Mouse (Mus musculus) liver, postnatal 0 days (tissue): Measurements from ENCODE around the gene Fgf9. TPM values are rescaled to one million over a fixed set of nuclear protein-coding genes. Genes with fewer than 3 reads are reported as not detected.

Source experiments
- ATAC-seq: fragments of 200-750 bp; cut with Nextera tagmentation; 2 replicates; pipeline ENCODE4 v1.8.0; 2017; ENCODE audit warnings: mild to moderate bottlenecking, moderate library complexity
- DNase-seq: peaks from one replicate; pipeline ENCODE4 v3.0.0-alpha.2; 2016
- H3K27ac ChIP-seq: fragments of 300-500 bp; sonication (generic); 2 replicates; pipeline ENCODE4 v1.5.1; 2014; ENCODE audit warnings: antibody characterized with exemption, moderate library complexity, mild to moderate bottlenecking, low read depth
- H3K27me3 ChIP-seq: fragments of 300-500 bp; sonication (generic); 2 replicates; pipeline ENCODE4 v1.6.1; 2014; ENCODE audit warnings: low read length, control low read depth, mixed read lengths; ENCODE audit not compliant: insufficient read depth
- H3K36me3 ChIP-seq: fragments of 300-500 bp; sonication (generic); replicated peaks from 2 replicates; pipeline ENCODE4 v1.6.1; 2014; ENCODE audit warnings: mild to moderate bottlenecking, control low read depth, low read length, moderate library complexity, mixed read lengths; ENCODE audit not compliant: insufficient read depth
- H3K4me1 ChIP-seq: fragments of 300-500 bp; sonication (generic); 2 replicates; pipeline ENCODE4 v1.6.1; 2014; ENCODE audit warnings: antibody characterized with exemption, mild to moderate bottlenecking, control low read depth; ENCODE audit not compliant: insufficient read depth
- H3K4me2 ChIP-seq: fragments of 300-500 bp; sonication (generic); 2 replicates; pipeline ENCODE4 v1.6.1; 2014; ENCODE audit warnings: low read depth, mild to moderate bottlenecking, low read length, moderate library complexity, mixed read lengths
- H3K4me3 ChIP-seq: fragments of 300-500 bp; sonication (generic); 2 replicates; pipeline ENCODE4 v1.5.1; 2014; ENCODE audit warnings: low read depth, low read length
- H3K9ac ChIP-seq: fragments of 300-500 bp; sonication (generic); replicated peaks from 2 replicates; pipeline ENCODE4 v1.6.1; 2014; ENCODE audit warnings: mild to moderate bottlenecking, moderate library complexity
- H3K9me3 ChIP-seq: fragments of 300-500 bp; sonication (generic); 2 replicates; pipeline ENCODE4 v1.6.1; 2016; ENCODE audit warnings: mild to moderate bottlenecking, control low read depth, low read length, mixed read lengths
- CTCF ChIP-seq: sonication (generic); IDR thresholded peaks from 2 replicates; pipeline ENCODE4 v1.5.1; 2016; ENCODE audit warnings: antibody characterized with exemption, low read depth
- EP300 ChIP-seq: IDR thresholded peaks from 2 replicates; pipeline ENCODE4 v1.6.1; 2016; ENCODE audit warnings: antibody characterized with exemption, low read depth, mild to moderate bottlenecking
- WGBS: fragments of 180-500 bp; shearing (Covaris S2); extraction: QIAGEN DNeasy Blood & Tissue Kit; methylation state at CpG from one replicate; pipeline ENCODE4 v1.1.7; 2014; ENCODE audit not compliant: insufficient replicate concordance; 5-methylcytosine and 5-hydroxymethylcytosine counted together
- polyA plus RNA-seq: library from polyadenylated mRNA; unstranded; fragments of >200 nt; fragmentation: Nextera tagmentation; extraction: Ambion mirVana; gene quantifications from 2 replicates; pipeline ENCODE4 v1.2.1, GENCODE M21; 2015

Fgf9 gene
- polyA plus RNA-seq, 1 experiment from 2014 or later = 0.20 TPM

DNA sequence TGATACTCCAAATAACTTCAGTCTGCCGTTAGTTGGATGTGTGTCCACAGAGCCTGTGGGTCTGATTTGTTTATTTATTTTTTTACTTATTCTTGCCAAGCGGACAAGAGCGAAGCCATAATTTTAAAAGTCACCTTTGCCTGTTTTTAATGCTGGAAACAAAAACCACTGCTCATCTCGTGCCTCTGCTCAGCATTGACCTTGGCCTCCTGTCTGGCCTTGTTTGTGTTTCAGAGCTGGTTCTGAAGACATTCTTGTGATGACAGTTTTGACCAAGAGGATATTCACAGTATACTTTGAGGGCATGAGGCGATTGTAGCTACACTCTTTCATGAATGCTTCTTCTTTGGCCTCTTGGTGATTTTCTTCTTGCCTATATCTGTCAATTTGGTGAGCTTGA lies 35.2 kb downstream of the Fgf9 start:
- no peak for ATAC-seq
- Histone ChIP-seq H3K9me3 (no peaks in the 10 kb centered on the region), H3K27ac (no peak overlapping the region), H3K4me3 (no peak overlapping the region), H3K9ac (no peak overlapping the region), H3K27me3 (no peaks in the 10 kb centered on the region), H3K36me3 (no peaks in the 10 kb centered on the region), H3K4me2 (no peak overlapping the region), H3K4me1 (no peaks in the 10 kb centered on the region)
- WGBS = 73% methylated on average over 5 of the region's 5 CpGs
- no peak for TF ChIP-seq CTCF
- no peak for DNase-seq

DNA sequence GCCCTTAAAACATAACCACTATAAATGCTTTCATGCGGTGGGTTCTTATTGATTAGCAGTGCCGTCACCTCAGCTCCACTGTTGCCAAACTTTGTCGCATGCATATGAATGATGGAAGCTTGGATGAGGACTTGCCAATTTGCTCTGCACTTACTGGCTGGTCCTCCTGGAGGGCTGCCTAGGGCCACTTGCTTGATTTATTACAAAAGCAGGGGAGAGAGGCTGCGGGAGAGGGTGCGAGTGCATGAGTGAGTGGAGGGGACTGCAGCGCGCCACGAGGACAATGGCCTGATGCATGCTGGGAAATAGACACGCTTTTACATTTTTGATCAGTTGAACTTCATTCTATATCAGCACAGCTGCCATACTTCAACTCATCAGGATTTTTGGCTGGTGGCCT lies 39.3 kb downstream of the Fgf9 start:
- Histone ChIP-seq H3K4me3 (no peak overlapping the region), H3K4me2 (no peak overlapping the region), H3K4me1 (no peaks in the 10 kb centered on the region), H3K27ac (no peak overlapping the region), H3K9me3 (no peaks in the 10 kb centered on the region), H3K36me3 (no peaks in the 10 kb centered on the region), H3K27me3 (no peaks in the 10 kb centered on the region), H3K9ac (no peak overlapping the region)
- no peak for TF ChIP-seq CTCF
- TF ChIP-seq EP300 = no peak
- 93% methylated on average over 9 of the region's 9 CpGs for WGBS
- DNase-seq (no peak), ATAC-seq (no peak)

DNA sequence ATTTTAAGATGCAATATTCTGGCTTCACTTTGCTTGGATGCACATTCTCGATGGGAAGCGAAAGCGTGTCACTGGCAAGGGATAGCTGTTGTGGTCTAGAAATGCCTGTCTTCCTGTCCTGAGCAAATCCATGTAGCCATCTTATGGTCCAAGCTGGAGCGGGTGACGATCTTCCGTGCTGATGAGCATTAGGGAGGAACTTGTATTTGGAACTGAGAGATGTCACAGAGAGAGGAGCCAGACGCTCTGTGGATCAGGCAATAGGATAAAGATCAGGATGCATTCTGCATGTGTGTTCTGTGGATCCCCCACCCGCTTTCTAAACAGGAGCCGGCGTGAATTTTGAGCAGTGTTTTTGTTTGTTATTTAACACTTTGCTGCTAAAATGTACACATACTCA lies 41.2 kb downstream of the Fgf9 start:
- DNase-seq = no peak
- ATAC-seq = no peak
- 78% methylated on average over 10 of the region's 10 CpGs for WGBS

DNA sequence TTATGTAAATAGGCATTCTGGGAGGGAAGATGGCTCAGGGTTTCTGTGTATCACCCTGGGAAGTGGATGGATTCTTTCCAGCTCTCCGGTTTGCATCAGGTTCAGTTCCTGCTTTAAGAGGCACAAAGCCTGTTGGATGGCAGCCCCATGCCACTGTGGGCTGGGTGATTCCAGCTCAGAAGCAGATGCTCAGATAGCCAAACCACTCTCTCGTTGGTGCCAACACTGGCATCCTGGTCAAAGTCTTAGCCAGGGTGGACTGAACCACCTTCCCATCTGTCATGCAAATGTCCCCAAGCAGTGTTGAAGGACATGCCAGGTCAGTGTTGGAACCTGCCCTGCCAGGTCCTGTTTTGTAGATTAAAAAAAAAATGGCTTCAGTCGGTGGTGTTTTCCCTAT lies 42.0 kb downstream of the Fgf9 start:
- WGBS = 66% methylated on average over 3 of the region's 3 CpGs

More for the DNA sequence above, 41.2 kb downstream of the Fgf9 start:
- H3K4me1 ChIP-seq = no peaks in the 10 kb centered on the region
- H3K36me3 ChIP-seq = no peaks in the 10 kb centered on the region
- no peaks in the 10 kb centered on the region for H3K9me3 ChIP-seq
- TF ChIP-seq CTCF (no peak), EP300 (no peak)
- no peaks in the 10 kb centered on the region for H3K27me3 ChIP-seq
- no peak overlapping the region for H3K4me3 ChIP-seq
- H3K9ac ChIP-seq = no peak overlapping the region
- H3K27ac ChIP-seq = no peak overlapping the region
- no peak overlapping the region for H3K4me2 ChIP-seq

DNA sequence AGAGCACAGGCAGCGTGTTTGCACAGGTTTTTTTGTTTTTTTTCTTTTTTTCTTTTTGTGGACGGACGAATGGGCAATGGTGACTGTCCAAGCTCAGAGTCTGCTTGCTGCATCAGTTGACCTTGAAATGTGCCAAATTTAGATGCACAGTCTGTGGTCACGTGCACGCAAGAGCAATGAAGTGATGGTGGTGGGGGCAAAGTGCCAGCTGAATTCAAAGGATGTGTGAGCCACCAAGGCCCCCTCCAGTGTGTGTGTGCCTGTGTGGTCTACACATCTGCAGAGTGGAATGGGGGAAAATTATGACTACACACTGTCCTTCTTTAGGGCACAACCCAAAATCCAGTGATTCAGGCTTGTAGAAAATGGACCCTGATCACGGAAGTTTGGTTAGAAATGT lies 42.8 kb downstream of the Fgf9 start:
- ATAC-seq (no peak), DNase-seq (no peak)
- no peak overlapping the region for H3K9ac ChIP-seq
- no peaks in the 10 kb centered on the region for H3K9me3 ChIP-seq
- no peaks in the 10 kb centered on the region for H3K4me1 ChIP-seq
- no peak overlapping the region for H3K4me2 ChIP-seq
- H3K27ac ChIP-seq = no peak overlapping the region
- TF ChIP-seq CTCF (no peak), EP300 (no peak)
- H3K4me3 ChIP-seq = no peak overlapping the region
- H3K36me3 ChIP-seq = no peaks in the 10 kb centered on the region
- no peaks in the 10 kb centered on the region for H3K27me3 ChIP-seq
- WGBS = 35% methylated on average over 6 of the region's 6 CpGs

More for the DNA sequence above, 42.0 kb downstream of the Fgf9 start:
- DNase-seq (no peak), ATAC-seq (no peak)
- Histone ChIP-seq H3K9ac (no peak overlapping the region), H3K4me2 (no peak overlapping the region), H3K4me3 (no peak overlapping the region), H3K4me1 (no peaks in the 10 kb centered on the region), H3K36me3 (no peaks in the 10 kb centered on the region), H3K27ac (no peak overlapping the region), H3K27me3 (no peaks in the 10 kb centered on the region), H3K9me3 (no peaks in the 10 kb centered on the region)
- no peak for TF ChIP-seq EP300
- TF ChIP-seq CTCF = no peak

DNA sequence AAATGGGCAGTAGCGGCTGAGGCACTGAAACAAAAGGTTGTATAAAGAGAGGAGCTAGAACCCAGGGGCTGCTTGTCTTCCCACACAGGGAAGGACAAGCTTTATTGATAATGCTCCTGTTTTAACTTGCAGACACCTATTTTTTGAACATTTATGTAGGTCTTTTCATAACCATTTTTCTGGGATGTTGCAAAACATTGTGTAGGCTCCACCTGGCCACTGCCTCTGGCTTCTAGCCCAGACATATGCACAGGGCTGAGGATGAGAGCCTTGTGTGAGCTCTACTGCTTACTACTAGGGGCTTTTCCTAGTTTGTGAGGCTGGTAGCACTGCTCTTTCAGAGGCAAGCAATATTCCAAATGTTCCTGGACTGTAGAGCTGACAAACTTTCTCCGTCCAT lies 43.8 kb downstream of the Fgf9 start:
- 76% methylated on average over 2 of the region's 2 CpGs for WGBS

DNA sequence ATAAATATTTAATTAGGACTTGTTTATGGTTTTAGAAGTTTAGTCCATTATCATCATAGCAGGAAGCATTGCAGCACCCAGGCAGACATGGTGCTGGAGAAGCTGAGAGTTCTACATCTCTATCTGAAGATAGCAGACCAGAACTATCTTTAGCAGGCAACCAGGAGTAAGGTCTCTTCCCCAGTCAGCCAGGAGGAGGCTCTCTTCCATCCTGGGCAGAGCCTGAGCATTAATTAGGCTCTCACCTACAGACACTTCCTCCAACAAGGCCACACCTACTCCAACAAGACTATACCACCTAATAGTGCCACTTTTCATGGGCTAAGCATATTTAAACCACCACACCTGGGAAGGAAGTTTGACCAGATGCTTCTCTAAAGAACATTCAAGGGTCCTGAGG lies 54.3 kb downstream of the Fgf9 start:
- no peak for DNase-seq
- H3K4me1 ChIP-seq = no peaks in the 10 kb centered on the region
- TF ChIP-seq CTCF (no peak), EP300 (no peak)
- no peak for ATAC-seq
- H3K9ac ChIP-seq = no peak overlapping the region
- no peak overlapping the region for H3K27ac ChIP-seq
- H3K4me2 ChIP-seq = no peak overlapping the region
- no peaks in the 10 kb centered on the region for H3K9me3 ChIP-seq
- no peaks in the 10 kb centered on the region for H3K36me3 ChIP-seq
- no peaks in the 10 kb centered on the region for H3K27me3 ChIP-seq
- H3K4me3 ChIP-seq = no peak overlapping the region

More for the DNA sequence above, 43.8 kb downstream of the Fgf9 start:
- Histone ChIP-seq H3K27me3 (no peaks in the 10 kb centered on the region), H3K4me1 (no peaks in the 10 kb centered on the region), H3K9ac (no peak overlapping the region), H3K36me3 (no peaks in the 10 kb centered on the region), H3K4me3 (no peak overlapping the region), H3K9me3 (no peaks in the 10 kb centered on the region), H3K27ac (no peak overlapping the region), H3K4me2 (no peak overlapping the region)
- DNase-seq (no peak), ATAC-seq (no peak)
- TF ChIP-seq EP300 = no peak
- no peak for TF ChIP-seq CTCF
